10 mouse cellular contexts compared by ENCODE assay signal in genomic region chr4:136649480-136650196, GRCm38 (mm10). TPM values are rescaled to one million over a fixed set of nuclear protein-coding genes. Genes with fewer than 3 reads are reported as not detected.
DNase-seq lines count a peak whose midpoint lies in the region; ATAC-seq lines count a peak whose summit lies in the region.
"Had no signal": no experiment of that assay in that cellular context is flagged by ENCODE, and none has a peak within 500 bp of the region (broad histone marks: within the 10 kb centered on the region; RNA-seq: fewer than 3 reads in every experiment).

No protein-coding gene starts in this region.

- 26% methylated on average over 13 of the region's 13 CpGs for WGBS in heart, embryonic 16.5 days
- 33% methylated on average over 13 of the region's 13 CpGs for WGBS in embryonic facial prominence, embryonic 11.5 days
- WGBS in limb, embryonic 12.5 days, result 38% methylated on average over 13 of the region's 13 CpGs

- H3K9ac ChIP-seq in heart, embryonic 16.5 days (ENCODE audit: low read length), result no peak overlapping the region
- H3K9ac ChIP-seq in embryonic facial prominence, embryonic 11.5 days (replicated peaks; ENCODE audit: low read length), result 0 out of 2 replicates have a peak overlapping the region, but pooled peaks have one; percentile 13
- H3K9ac ChIP-seq in limb, embryonic 12.5 days (replicated peaks), result no peak overlapping the region

- H3K27ac ChIP-seq in heart, embryonic 16.5 days (ENCODE audit: low read length), result no peak overlapping the region
- H3K27ac ChIP-seq in embryonic facial prominence, embryonic 11.5 days (replicated peaks; ENCODE audit: low read depth, low read length), result 0 out of 2 replicates have a peak overlapping the region, but pooled peaks have one; percentile 28
- no peak overlapping the region for H3K27ac ChIP-seq in limb, embryonic 12.5 days

- peak overlapping the region; percentile 7 for H3K4me2 ChIP-seq in heart, embryonic 16.5 days (ENCODE audit: low read depth, low read length)
- peak overlapping the region; percentile 19; the same call in 1 of the 2 replicates for H3K4me2 ChIP-seq in embryonic facial prominence, embryonic 11.5 days (ENCODE audit: low read depth, low read length)
- H3K4me2 ChIP-seq in limb, embryonic 12.5 days, result peak overlapping the region; percentile 39

- DNase-seq in heart, adult 9 months (ENCODE audit: low spot score in 2 of 2), result no peak
- DNase-seq in 3134 (ENCODE audit: extremely low read depth, insufficient read length, low spot score), result peak; percentile 75
- DNase-seq in embryonic facial prominence, embryonic 11.5 days (ENCODE audit: low spot score), result no peak
- DNase-seq in spleen, postnatal 4 days (ENCODE audit: low spot score in 2 of 2), result no peak
- DNase-seq in cerebellum, adult 11 months, result no peak
- DNase-seq in gastrocnemius, adult 18-20 months (ENCODE audit: low spot score), result no peak

- peaks cover 15% of the 10 kb centered on the region for H3K27me3 ChIP-seq in heart, embryonic 16.5 days (ENCODE audit: control insufficient read depth, insufficient read depth, low read length)
- no peaks in the 10 kb centered on the region for H3K27me3 ChIP-seq in embryonic facial prominence, embryonic 11.5 days (ENCODE audit: control insufficient read depth, insufficient read depth, low read length)
- H3K27me3 ChIP-seq in limb, embryonic 12.5 days, result 0 out of 2 replicates have a peak, but pooled peaks cover 4% of the 10 kb centered on the region

- peaks cover 4% of the 10 kb centered on the region; the same call in 1 of the 2 replicates for H3K9me3 ChIP-seq in heart, embryonic 16.5 days (replicated peaks; ENCODE audit: control insufficient read depth, low read length)
- no peaks in the 10 kb centered on the region for H3K9me3 ChIP-seq in embryonic facial prominence, embryonic 11.5 days (replicated peaks; ENCODE audit: control insufficient read depth, low read length)
- H3K9me3 ChIP-seq in limb, embryonic 12.5 days, result peaks cover 5% of the 10 kb centered on the region; the same call in 1 of the 2 replicates

- no peak overlapping the region for H3K4me3 ChIP-seq in heart, embryonic 16.5 days (ENCODE audit: low read length)
- H3K4me3 ChIP-seq in embryonic facial prominence, embryonic 11.5 days (ENCODE audit: low read depth, low read length), result no peak overlapping the region
- H3K4me3 ChIP-seq in limb, embryonic 12.5 days (replicated peaks), result no peak overlapping the region

- ATAC-seq in heart, embryonic 16.5 days (replicated peaks; ENCODE audit: extremely low read depth, insufficient read depth, low FRiP score), result peak; percentile 62
- peak; percentile 30; the same call in 1 of the 2 replicates for ATAC-seq in embryonic facial prominence, embryonic 11.5 days (replicated peaks; ENCODE audit: insufficient number of reproducible peaks, low FRiP score, low TSS enrichment, low read depth)
- ATAC-seq in limb, embryonic 12.5 days (ENCODE audit: insufficient number of reproducible peaks, insufficient read depth, low FRiP score, low TSS enrichment, low read depth), result no peak

- no peaks in the 10 kb centered on the region for H3K36me3 ChIP-seq in heart, embryonic 16.5 days (ENCODE audit: control insufficient read depth, insufficient read depth)
- no peaks in the 10 kb centered on the region for H3K36me3 ChIP-seq in embryonic facial prominence, embryonic 11.5 days (replicated peaks; ENCODE audit: control insufficient read depth, insufficient read depth, low read depth, low read length)
- H3K36me3 ChIP-seq in limb, embryonic 12.5 days, result peaks cover 10% of the 10 kb centered on the region

- H3K4me1 ChIP-seq in heart, embryonic 16.5 days (ENCODE audit: control insufficient read depth, insufficient read depth, low read length), result peaks cover 11% of the 10 kb centered on the region
- H3K4me1 ChIP-seq in embryonic facial prominence, embryonic 11.5 days (ENCODE audit: control insufficient read depth, insufficient read depth, low read length), result peaks cover 3% of the 10 kb centered on the region; the same call in 1 of the 2 replicates
- peaks cover 15% of the 10 kb centered on the region for H3K4me1 ChIP-seq in limb, embryonic 12.5 days (replicated peaks)

RNA-seq across cellular contexts. Expression of gene Lactbl1, which starts 27.2 kb away (rescaled TPM):
- polyA plus RNA-seq in heart, embryonic 16.5 days (2015; fragmentation: Nextera tagmentation; extraction: Ambion mirVana), result 0.04 TPM in 1 of 2 replicates, not detected in the other
- polyA plus RNA-seq in embryonic facial prominence, embryonic 11.5 days (2014; fragmentation: Nextera tagmentation; extraction: Ambion mirVana), result not detected in 2 replicates
- polyA plus RNA-seq in limb, embryonic 12.5 days (2016; fragmentation: Nextera tagmentation; extraction: Ambion mirVana), result not detected in 2 replicates
- total RNA-seq in gastrocnemius, adult 18-20 months (2021), result not detected
- total RNA-seq: common myeloid progenitor, adult 5-6 weeks; neutrophil, adult 5-6 weeks had no signal

RNA-seq across cellular contexts. Expression of gene Tex46, which starts 39.4 kb away (rescaled TPM):
- polyA plus RNA-seq in heart, embryonic 16.5 days (2015; fragmentation: Nextera tagmentation; extraction: Ambion mirVana), result not detected in 2 replicates
- polyA plus RNA-seq in embryonic facial prominence, embryonic 11.5 days (2014; fragmentation: Nextera tagmentation; extraction: Ambion mirVana), result not detected in 2 replicates
- not detected in 2 replicates for polyA plus RNA-seq in limb, embryonic 12.5 days (2016; fragmentation: Nextera tagmentation; extraction: Ambion mirVana)
- not detected for total RNA-seq in gastrocnemius, adult 18-20 months (2021)
- total RNA-seq: common myeloid progenitor, adult 5-6 weeks; neutrophil, adult 5-6 weeks had no signal

RNA-seq across cellular contexts. Expression of gene Kdm1a, which starts 47.1 kb away (rescaled TPM):
- 19.3 and 22.5 TPM in 2 replicates for polyA plus RNA-seq in heart, embryonic 16.5 days (2015; fragmentation: Nextera tagmentation; extraction: Ambion mirVana)
- 76.9 and 88.3 TPM in 2 replicates for polyA plus RNA-seq in embryonic facial prominence, embryonic 11.5 days (2014; fragmentation: Nextera tagmentation; extraction: Ambion mirVana)
- 78.4 and 79.7 TPM in 2 replicates for polyA plus RNA-seq in limb, embryonic 12.5 days (2016; fragmentation: Nextera tagmentation; extraction: Ambion mirVana)
- total RNA-seq in gastrocnemius, adult 18-20 months (2021), result 10 to 100 TPM; 17.9 TPM
